Mouse (Mus musculus) macrophage (primary cell): Measurements from ENCODE around the gene Pcbd2. TPM values are rescaled to one million over a fixed set of nuclear protein-coding genes. Genes with fewer than 3 reads are reported as not detected.

Experiments
- H3K27ac ChIP-seq: fragments of 350-480 bp; formaldehyde crosslinking; 2 replicates; pipeline ENCODE4 v1.9.0; 2021
- H3K36me3 ChIP-seq: fragments of 350-480 bp; formaldehyde crosslinking; 2 replicates; pipeline ENCODE4 v1.9.0; 2021; ENCODE audit errors: inconsistent target
- H3K4me3 ChIP-seq: fragments of 350-480 bp; formaldehyde crosslinking; 2 replicates; pipeline ENCODE4 v1.9.0; 2021; ENCODE audit errors: inconsistent target
- H3K79me2 ChIP-seq: fragments of 350-480 bp; formaldehyde crosslinking; 2 replicates; pipeline ENCODE4 v1.9.0; 2021; ENCODE audit errors: inconsistent target
- WGBS: methylation state at CpG from one replicate; pipeline ENCODE4 v1.1.7; 2026; ENCODE audit warnings: inconsistent platforms; ENCODE audit not compliant: missing documents; 5-methylcytosine and 5-hydroxymethylcytosine counted together
- polyA plus RNA-seq: library from polyadenylated mRNA; stranded (reverse); fragments of 250-400 nt; gene quantifications from 3 replicates; pipeline ENCODE4 v1.2.4, GENCODE M21; 2018; ENCODE audit warnings: inconsistent platforms

Pcbd2 gene
- polyA plus RNA-seq, 1 experiment from 2014 or later, result 22.0 TPM

DNA sequence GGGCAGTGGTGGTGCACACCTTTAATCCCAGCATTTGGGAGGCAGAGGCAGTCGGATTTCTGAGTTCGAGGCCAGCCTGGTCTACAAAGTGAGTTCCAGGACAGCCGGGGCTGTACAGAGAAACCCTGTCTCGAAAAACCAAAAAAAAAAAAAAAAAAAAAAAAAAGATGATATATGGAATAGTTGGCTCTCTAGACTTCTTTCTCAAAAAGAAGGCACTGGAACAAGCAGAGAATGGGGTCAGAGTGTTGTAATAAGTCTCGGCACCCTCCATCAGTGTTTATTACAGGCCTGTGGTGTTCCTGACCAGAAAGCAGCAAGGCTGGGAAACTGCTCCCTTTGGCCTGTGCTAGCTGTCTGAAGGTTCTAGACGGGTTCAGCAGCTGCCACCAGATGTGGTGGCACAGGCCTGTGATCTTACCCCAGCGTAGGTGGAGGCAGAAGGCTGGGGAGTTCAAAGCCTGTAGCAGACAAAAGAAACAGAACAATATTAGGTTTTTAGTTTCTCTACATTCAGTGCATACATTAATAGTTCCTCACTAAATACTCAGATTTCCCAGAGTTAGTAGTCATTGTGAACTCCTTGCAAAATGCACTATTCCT, 11.2 kb upstream of the Pcbd2 start:
- no peak overlapping the region for H3K4me3 ChIP-seq
- 82% methylated on average over 3 of the region's 7 CpGs for WGBS
- no peak overlapping the region for H3K27ac ChIP-seq
- peaks cover 24% of the 10 kb centered on the region; the same call in 1 of the 2 replicates for H3K79me2 ChIP-seq
- H3K36me3 ChIP-seq, result peaks cover 8% of the 10 kb centered on the region; the same call in 1 of the 2 replicates

DNA sequence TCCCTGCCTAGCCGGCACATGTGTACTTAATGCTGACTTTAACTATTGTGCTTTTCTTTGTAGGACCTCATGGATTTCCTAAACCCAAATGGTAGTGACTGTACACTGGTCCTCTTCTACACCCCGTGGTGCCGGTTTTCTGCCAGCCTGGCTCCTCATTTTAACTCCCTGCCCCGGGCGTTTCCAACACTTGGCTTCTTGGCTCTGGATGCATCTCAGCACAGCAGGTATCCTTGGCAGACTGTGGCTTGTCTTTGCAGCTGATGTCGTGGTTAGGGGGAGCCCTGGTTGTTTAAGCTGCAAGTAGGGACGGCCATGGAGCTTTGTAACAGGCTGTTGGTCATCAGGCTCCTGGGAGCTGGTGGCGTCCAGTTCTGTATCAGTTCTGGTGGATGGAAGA, 5.7 kb upstream of the Pcbd2 start:
- H3K27ac ChIP-seq, result no peak overlapping the region
- peaks cover 18% of the 10 kb centered on the region; the same call in 1 of the 2 replicates for H3K36me3 ChIP-seq
- 88% methylated on average over 8 of the region's 8 CpGs for WGBS
- no peak overlapping the region for H3K4me3 ChIP-seq
- peaks cover 8% of the 10 kb centered on the region; the same call in 1 of the 2 replicates for H3K79me2 ChIP-seq

DNA sequence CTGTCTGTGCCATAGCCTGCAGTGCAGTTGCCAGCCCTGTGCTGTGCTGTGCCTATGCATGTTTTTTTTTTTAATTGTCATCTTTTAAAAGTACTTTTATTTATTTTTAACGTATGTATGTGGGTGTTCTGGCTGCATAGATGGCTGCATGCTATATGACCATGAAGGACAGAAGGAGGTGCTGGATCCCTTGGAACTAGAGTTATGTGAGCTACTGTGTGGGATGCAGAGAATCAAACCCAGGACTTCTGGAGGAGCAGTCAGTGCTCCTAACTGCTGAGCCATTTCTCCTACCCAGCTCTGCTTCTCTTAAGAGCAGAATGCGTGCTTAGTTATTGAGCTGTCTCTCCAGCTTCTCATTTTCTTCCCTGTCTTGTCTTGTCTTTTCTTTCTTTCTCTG, 5.2 kb upstream of the Pcbd2 start:
- WGBS, result 93% methylated on average over 2 of the region's 2 CpGs
- peaks cover 3% of the 10 kb centered on the region; the same call in 1 of the 2 replicates for H3K79me2 ChIP-seq
- H3K36me3 ChIP-seq, result peaks cover 18% of the 10 kb centered on the region; the same call in 1 of the 2 replicates
- H3K27ac ChIP-seq, result no peak overlapping the region
- H3K4me3 ChIP-seq, result no peak overlapping the region

DNA sequence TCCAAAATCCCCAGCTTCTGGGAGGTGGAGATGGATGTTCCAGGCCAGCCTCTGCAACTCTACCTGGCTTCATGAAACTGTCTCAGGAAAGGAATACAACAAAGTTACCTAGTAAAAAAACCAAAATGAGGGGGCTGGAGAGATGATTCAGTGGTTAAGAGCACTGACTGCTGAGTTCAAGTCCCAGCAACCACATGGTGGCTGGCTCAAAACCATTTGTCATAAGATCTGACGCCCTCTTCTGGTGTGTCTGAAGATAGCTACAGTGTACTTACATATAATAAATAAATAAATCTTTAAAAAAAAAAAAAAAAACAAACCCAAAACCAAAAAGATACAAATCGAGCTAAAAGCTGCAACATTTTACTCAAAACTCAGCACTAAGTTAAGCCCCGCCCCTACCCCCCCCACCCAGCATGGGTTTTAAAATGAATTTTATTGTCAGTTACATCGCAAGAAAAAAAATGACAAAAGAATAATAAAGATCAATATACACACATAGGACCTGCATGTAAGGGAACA, 509 bp upstream of the Pcbd2 start:
- 0% methylated on average over 3 of the region's 4 CpGs for WGBS
- Histone ChIP-seq H3K27ac (peak overlapping the region; percentile 63), H3K4me3 (peak overlapping the region; percentile 32), H3K36me3 (peaks cover 5% of the 10 kb centered on the region; the same call in 1 of the 2 replicates), H3K79me2 (no peaks in the 10 kb centered on the region)

DNA sequence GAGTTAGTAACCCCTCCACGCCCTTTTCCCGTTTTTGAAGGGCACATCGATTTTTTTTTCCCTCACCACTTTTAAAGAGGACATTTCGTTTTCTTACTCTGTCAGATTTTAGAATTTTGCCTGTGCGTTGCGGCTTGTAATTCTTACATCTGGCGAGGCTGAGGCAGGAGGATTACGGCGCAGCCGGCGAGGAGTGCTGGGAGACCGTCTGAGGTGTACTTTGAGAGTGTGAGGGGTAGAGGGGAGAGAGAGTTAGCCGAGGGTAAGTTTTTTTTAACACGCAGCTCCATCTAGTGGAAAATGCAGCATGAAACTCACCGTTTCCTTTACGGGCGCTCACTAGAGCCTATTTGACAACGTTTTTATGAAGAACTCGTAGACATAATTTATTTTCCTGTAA, 671 bp downstream of the Pcbd2 start:
- WGBS, result 2% methylated on average over 19 of the region's 19 CpGs
- H3K4me3 ChIP-seq, result peak overlapping the region; percentile 87
- H3K27ac ChIP-seq, result peak overlapping the region; percentile 74
- no peaks in the 10 kb centered on the region for H3K36me3 ChIP-seq
- H3K79me2 ChIP-seq, result no peaks in the 10 kb centered on the region

DNA sequence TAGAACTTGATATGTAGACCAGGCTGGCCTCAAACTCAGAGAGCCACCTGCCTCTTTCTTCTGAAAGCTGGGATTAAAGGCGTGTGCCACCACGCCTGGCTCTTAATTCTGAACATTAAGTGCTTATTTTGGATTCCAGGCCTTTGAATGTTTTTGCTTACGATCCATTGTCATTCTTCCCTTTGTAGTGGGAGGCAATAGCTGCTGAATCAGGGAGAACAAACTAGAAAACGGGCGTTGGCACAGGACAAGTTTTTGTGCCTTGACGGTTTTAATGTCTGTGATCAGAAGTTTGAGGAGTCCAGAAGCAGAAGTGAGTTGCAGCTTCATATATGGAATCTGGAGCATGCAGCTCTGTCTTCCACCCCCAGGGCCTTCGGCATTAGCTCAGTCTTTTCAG, 3.5 kb downstream of the Pcbd2 start:
- no peak overlapping the region for H3K4me3 ChIP-seq
- no peaks in the 10 kb centered on the region for H3K79me2 ChIP-seq
- H3K36me3 ChIP-seq, result no peaks in the 10 kb centered on the region
- no peak overlapping the region for H3K27ac ChIP-seq
- 97% methylated on average over 7 of the region's 7 CpGs for WGBS

DNA sequence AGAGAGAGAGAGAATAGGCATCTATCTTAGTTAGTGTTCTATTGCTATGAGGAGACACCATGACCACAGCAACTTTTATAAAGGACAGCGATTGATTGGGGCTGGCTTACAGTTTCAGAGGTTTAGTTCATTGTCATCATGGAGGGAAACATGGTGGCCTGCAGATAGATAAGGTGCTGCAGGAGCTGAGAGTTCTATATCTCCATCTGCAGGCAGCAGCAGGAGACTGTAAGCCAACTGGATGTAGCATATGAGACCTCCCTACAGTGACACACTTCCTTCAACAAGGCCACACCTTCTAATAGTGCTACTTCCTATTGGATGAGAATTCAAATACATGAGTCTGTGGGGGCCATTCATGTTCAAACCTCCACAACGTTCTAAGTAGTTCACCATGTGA, 5.0 kb downstream of the Pcbd2 start:
- Histone ChIP-seq H3K79me2 (no peaks in the 10 kb centered on the region), H3K27ac (no peak overlapping the region), H3K36me3 (no peaks in the 10 kb centered on the region), H3K4me3 (no peak overlapping the region)
- WGBS, result 65% methylated on average over 2 of the region's 2 CpGs

DNA sequence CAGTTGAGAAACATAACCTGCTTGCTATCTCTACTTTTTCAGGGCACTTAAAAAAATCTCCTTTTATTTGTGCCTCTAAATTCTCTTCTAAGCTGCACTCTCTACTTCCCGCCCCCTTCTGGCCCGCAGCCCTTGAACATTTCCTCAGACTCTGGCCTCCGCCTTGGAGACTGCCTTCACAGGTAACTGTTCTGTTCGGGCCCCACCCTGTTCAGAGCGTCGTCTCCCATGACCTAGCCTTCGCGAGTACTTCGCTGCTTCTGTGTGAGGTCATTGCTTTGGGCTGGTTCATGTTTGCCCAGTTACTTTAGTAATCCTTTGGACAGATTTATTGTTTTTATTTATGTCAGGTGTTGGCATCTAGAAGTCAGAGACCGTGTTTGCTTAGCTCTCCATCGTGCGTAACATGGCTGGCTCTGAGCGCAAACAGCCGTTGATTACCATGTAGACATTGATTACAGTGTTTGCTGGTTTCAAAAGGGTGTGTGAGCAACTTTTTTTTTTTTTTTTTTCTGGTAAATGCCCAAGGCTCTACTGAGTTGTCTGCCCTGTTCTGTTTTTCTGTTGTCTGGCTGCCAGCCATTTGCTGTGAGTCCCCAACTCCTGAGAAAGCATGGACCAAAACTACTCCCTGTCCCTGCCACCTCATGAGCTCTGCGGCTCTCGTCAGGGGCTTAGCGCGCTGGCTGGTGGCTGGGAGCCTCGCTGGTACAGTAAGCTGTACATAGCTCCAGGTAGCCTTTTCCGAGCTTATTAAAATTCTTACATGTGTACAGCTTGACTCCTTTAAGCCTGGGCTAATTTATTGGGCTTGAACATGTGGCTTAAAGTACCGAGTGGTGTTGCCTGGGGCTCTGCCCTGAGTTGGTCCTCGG, 6.7 kb downstream of the Pcbd2 start:
- H3K27ac ChIP-seq, result no peak overlapping the region
- H3K79me2 ChIP-seq, result no peaks in the 10 kb centered on the region
- no peak overlapping the region for H3K4me3 ChIP-seq
- no peaks in the 10 kb centered on the region for H3K36me3 ChIP-seq
- 94% methylated on average over 22 of the region's 22 CpGs for WGBS

DNA sequence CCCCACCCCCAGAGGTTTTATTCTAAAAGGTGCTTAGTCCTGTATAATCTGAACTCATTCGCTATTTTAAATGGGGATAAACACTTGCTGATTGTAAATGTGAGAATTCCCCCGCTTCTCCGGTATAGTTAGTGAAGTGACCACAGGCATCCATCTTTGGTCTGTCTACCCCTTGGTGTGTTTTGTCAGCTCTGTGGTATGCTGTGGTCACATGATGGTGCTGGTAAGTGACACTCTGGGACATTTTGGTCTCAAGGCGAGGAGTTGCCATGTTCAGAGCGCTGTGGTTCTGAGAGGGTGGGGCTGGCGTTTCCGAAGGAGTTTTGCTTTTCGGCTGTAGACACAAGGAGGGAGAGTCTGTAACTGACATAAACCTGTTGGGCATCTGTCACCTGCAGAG, 10.7 kb downstream of the Pcbd2 start:
- Histone ChIP-seq H3K79me2 (no peaks in the 10 kb centered on the region), H3K27ac (no peak overlapping the region), H3K36me3 (no peaks in the 10 kb centered on the region), H3K4me3 (no peak overlapping the region)
- 98% methylated on average over 8 of the region's 8 CpGs for WGBS

DNA sequence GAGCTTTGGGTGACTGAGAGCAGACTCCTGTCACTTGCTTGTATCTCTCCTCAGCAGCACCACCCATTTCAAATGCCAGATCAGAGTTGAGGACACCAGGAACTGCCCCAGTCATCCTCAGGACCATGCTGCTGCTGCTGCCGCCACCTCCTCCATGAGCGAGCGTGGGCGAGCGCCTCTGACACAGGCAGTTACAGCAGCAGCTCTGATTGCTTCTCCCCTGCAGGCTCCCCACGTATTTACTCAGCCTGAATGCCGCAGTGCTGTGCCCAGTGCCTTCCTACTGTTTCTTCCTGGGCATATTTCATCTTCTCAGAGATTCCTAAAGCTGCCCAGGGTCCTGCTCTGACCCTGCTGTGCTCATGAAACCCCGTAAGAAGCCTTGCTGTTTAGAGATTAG, 15.1 kb downstream of the Pcbd2 start:
- Histone ChIP-seq H3K36me3 (no peaks in the 10 kb centered on the region), H3K27ac (no peak overlapping the region), H3K4me3 (no peak overlapping the region), H3K79me2 (no peaks in the 10 kb centered on the region)
- WGBS, result 97% methylated on average over 8 of the region's 8 CpGs

DNA sequence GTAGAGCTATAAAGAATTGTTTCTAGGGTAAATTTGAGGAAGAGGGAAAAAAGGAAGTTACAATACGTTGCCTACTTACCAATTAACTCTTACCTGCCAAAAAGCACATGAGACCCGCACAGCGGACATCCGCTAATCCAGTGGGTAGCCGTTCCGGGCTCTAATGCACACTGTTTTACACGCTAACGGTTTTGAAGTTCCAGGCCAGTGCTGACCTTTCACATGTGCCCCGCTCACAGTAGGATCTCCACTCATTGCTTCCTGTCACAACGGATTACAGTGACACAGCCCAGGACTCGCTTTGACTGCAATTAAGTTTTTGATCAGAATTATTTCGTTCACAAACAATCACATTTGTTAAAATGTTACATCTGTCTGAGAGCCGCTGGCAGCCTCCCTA, 27.2 kb downstream of the Pcbd2 start:
- Histone ChIP-seq H3K79me2 (no peaks in the 10 kb centered on the region), H3K4me3 (no peak overlapping the region), H3K36me3 (no peaks in the 10 kb centered on the region), H3K27ac (no peak overlapping the region)
- 37% methylated on average over 11 of the region's 13 CpGs for WGBS

DNA sequence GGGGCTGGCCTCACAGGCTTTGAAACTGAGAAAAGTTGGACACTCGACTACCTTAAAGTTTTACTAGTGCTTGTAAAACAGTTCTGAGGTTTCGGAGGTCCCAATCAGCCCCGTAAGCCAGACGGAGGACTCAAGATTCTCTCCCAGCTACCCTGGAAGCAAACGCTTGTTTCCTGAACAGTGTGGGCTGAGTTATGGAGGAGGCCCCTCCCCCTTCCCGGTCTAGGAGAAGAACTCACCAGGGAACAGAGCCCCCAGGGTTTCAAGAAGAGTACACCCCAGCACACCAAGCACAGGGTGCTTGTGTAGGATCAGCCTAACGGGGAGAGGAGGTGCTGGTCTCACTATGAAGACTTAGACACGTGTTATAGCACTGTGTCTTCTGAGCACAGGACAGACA, 29.6 kb downstream of the Pcbd2 start:
- Histone ChIP-seq H3K4me3 (no peak overlapping the region), H3K79me2 (no peaks in the 10 kb centered on the region), H3K27ac (no peak overlapping the region), H3K36me3 (no peaks in the 10 kb centered on the region)
- 77% methylated on average over 8 of the region's 8 CpGs for WGBS

DNA sequence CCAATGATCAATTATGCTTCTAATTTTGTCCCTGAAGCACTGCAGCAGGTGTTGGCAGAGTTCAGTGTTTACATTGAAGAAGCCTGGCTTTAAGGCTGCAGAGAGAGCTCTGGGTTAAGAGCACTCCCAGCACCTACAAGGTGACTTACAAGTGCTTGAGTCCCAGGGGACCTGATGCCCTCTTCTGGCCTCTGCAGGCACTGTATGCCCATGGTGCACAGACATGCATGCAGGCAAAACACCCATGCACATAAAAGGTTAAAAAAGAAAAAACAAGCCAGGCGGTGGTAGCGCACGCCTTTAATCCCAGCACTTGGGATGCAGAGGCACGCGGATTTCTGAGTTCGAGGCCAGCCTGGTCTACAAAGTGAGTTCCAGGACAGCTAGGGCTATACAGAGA, 30.5 kb downstream of the Pcbd2 start:
- 96% methylated on average over 6 of the region's 6 CpGs for WGBS
- no peaks in the 10 kb centered on the region for H3K79me2 ChIP-seq
- no peaks in the 10 kb centered on the region for H3K36me3 ChIP-seq
- no peak overlapping the region for H3K27ac ChIP-seq
- H3K4me3 ChIP-seq, result no peak overlapping the region

DNA sequence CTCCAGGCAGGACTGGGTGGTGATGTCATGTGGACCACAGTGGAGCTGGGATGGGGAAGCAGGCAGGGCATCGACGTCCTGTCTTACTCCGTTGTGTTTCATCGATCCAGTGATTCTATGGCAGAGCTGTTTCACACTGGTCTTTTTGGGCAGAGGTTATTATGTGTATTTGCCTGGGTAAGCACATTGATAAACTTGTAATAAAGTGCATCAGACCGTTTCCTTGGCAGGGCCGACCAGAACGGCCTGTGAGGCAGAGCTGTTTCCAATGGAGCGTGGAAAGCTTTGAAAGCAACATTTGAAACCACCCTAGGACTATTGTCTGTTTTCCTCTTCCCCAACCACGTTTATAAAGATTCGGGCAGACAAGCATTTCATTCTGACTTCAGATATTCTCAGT, 33.4 kb downstream of the Pcbd2 start:
- Histone ChIP-seq H3K4me3 (no peak overlapping the region), H3K36me3 (no peaks in the 10 kb centered on the region), H3K27ac (no peak overlapping the region), H3K79me2 (no peaks in the 10 kb centered on the region)
- WGBS, result 82% methylated on average over 10 of the region's 10 CpGs

DNA sequence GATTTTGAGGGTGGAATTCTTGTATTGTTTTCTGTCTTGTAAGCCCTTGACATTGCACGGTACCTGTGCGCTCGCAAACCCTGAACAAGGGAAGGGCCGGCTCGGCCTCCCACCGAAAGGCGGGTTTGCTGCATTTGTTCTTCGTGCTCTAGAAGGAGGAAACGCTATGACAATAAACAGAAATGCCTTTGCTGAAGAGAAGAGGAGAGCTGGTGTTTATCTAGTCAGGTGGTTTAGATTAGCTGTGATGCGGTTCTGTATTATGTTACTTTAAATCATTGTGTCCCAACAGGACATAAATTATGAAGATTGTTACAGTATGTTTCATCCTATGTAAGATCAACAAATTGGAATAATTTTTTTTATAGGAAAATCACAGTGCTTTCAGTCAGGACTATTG, 34.3 kb downstream of the Pcbd2 start:
- no peak overlapping the region for H3K4me3 ChIP-seq
- no peak overlapping the region for H3K27ac ChIP-seq
- H3K36me3 ChIP-seq, result no peaks in the 10 kb centered on the region
- no peaks in the 10 kb centered on the region for H3K79me2 ChIP-seq
- WGBS, result 94% methylated on average over 10 of the region's 10 CpGs
